Mouse (Mus musculus): ENCODE measurements at regions not wholly inside any gene's neighbourhood (a gene's known extent, or its start where the extent isn't known, plus 50 kb on each side); places are given as distances from the start of the nearest gene placed in this dataset.

DNA sequence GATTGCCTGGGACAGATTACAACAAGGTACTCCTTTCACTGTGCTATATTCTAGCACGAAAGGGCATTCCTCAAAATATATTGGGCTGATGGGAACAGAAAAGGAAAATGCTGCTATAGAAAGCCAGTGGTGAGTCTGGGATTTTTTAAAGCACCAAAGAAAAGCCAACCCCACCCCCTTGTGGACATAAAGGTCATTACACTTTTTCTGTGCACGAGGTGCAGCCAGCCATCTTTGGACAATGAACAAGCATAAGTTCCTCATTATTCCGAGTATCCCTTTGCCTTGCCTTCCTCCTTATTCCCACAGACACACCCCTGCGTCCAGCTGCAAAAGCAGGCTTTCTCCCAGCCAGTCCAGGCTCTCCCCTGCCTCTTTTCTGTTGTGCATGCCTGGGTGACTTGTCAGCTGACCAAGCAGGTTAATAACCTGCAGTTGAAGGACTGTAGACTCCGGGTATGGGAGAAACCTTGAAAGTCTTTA lies 67.7 kb upstream of the Fhl2 start:
- TF ChIP-seq POLR2A (IDR thresholded peaks at IDR 0.05; ENCODE audit: control insufficient read depth, low read depth, low read length) = no peak
- no peak for TF ChIP-seq CTCF (IDR thresholded peaks at IDR 0.05; ENCODE audit: control insufficient read depth, insufficient read depth, insufficient replicate concordance, low read depth, low read length)
- H3K4me3 ChIP-seq (ENCODE audit: control insufficient read depth, low read depth, low read length) = no peak overlapping the region
- H3K27ac ChIP-seq (ENCODE audit: control insufficient read depth, insufficient read depth, low read depth, low read length) = no peak overlapping the region
- H3K27me3 ChIP-seq (ENCODE audit: control insufficient read depth, insufficient read depth, low read length) = no peaks in the 10 kb centered on the region
- H3K4me1 ChIP-seq (ENCODE audit: control insufficient read depth, insufficient read depth, low read length) = peaks cover 2% of the 10 kb centered on the region
- H3K36me3 ChIP-seq (ENCODE audit: control insufficient read depth, insufficient read depth, low read length) = no peaks in the 10 kb centered on the region

DNA sequence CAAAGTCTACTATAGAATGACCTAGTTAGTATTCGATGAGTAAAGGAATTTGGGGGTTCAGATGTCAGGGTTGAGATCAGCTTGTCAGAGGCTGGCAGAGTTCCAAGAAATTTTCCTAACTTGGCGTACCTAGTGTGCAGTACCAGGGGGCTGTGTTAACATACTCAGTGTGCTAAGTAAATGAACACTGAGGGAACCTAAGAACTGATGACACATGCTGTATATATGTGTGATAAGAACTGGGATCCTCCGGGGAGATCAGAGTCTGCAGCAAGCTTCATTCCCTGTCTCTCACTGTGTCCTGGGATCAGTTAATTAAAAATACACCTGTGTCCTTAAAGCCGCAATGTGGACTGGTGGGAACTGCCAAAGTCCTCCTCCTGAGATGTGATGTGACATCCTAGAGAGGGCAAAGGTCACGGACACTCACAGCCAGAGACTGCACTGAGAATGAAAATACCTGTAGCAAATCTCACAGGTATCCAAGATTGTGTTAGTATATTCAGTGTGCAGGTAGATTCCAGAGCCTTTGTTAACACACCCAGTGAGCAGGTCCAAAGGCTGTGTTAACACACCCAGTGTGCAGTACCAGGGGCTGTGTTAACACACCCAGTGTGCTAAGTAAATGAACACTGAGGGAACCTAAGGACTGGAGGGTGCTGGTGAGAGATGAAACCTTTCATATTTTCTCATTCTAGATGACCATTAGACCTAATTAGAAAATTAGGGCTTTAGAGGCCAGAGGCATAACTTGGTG lies 69.1 kb upstream of the Fhl2 start:
- no peak overlapping the region for H3K27ac ChIP-seq (ENCODE audit: control insufficient read depth, insufficient read depth, low read depth, low read length)
- H3K36me3 ChIP-seq (ENCODE audit: control insufficient read depth, insufficient read depth, low read length) = no peaks in the 10 kb centered on the region
- no peak for TF ChIP-seq CTCF (IDR thresholded peaks at IDR 0.05; ENCODE audit: control insufficient read depth, insufficient read depth, insufficient replicate concordance, low read depth, low read length)
- no peak for TF ChIP-seq POLR2A (IDR thresholded peaks at IDR 0.05; ENCODE audit: control insufficient read depth, low read depth, low read length)
- H3K4me1 ChIP-seq (ENCODE audit: control insufficient read depth, insufficient read depth, low read length) = peaks cover 2% of the 10 kb centered on the region
- no peaks in the 10 kb centered on the region for H3K27me3 ChIP-seq (ENCODE audit: control insufficient read depth, insufficient read depth, low read length)
- H3K4me3 ChIP-seq (ENCODE audit: control insufficient read depth, low read depth, low read length) = no peak overlapping the region

DNA sequence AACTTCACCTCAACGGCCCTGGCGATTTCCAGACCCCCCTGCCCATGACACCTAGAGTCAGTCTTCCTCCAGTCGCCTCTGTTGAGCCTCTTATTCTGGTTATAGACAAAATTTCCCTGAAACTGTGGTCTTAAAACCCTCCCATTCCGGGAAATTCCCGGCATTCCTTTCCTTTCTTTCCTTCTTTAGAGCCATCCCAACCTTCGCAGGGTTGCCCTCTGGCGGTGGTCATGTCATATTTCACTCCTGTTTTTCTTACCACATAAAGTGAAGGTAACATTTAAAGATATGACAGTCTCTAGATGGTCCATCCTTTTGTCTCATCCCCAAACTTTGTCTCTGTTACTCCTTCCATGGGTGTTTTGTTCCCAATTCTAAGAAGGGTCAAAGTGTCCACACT lies 72.9 kb upstream of the Fhl2 start:
- Histone ChIP-seq H3K27ac (ENCODE audit: control insufficient read depth, insufficient read depth, low read depth, low read length) (no peak overlapping the region), H3K27me3 (ENCODE audit: control insufficient read depth, insufficient read depth, low read length) (no peaks in the 10 kb centered on the region), H3K4me3 (ENCODE audit: control insufficient read depth, low read depth, low read length) (no peak overlapping the region), H3K4me1 (ENCODE audit: control insufficient read depth, insufficient read depth, low read length) (peaks cover 2% of the 10 kb centered on the region), H3K36me3 (ENCODE audit: control insufficient read depth, insufficient read depth, low read length) (no peaks in the 10 kb centered on the region)
- no peak for TF ChIP-seq CTCF (IDR thresholded peaks at IDR 0.05; ENCODE audit: control insufficient read depth, insufficient read depth, insufficient replicate concordance, low read depth, low read length)

DNA sequence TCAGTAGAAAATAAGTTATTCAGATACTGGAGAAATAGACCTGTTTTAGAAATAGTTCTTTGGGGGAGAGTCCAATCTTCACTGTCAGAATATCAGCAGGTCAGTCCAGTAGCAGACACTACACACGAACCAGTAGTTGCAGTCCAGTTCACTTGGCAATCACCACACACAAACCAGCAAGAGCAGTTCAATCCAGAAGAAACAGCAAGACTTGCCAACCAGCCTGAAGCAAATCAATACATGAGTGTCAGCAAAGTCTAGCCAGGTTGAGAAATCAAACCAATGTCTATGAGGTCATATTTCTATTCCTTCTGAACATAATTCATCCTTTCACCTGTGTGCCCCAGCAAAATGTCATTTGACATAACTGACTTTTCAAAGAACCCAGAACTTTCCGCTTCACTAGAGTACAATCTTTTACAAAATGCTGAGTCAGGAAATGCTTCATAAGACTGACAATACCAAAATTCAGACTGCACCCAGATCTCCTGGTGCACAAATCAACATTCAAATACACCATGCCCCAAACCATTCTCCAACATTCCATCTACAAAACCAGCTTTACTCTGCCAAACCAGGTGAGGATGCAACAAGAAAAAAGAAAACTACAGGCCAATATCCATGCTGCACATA lies 76.6 kb upstream of the Fhl2 start:
- H3K27me3 ChIP-seq (ENCODE audit: control insufficient read depth, insufficient read depth, low read length) = no peaks in the 10 kb centered on the region
- H3K36me3 ChIP-seq (ENCODE audit: control insufficient read depth, insufficient read depth, low read length) = no peaks in the 10 kb centered on the region
- H3K4me1 ChIP-seq (ENCODE audit: control insufficient read depth, insufficient read depth, low read length) = peaks cover 2% of the 10 kb centered on the region; the same call in 1 of the 2 replicates
- H3K4me3 ChIP-seq (ENCODE audit: control insufficient read depth, low read depth, low read length) = no peak overlapping the region
- H3K27ac ChIP-seq (ENCODE audit: control insufficient read depth, insufficient read depth, low read depth, low read length) = no peak overlapping the region
- no peak for TF ChIP-seq CTCF (IDR thresholded peaks at IDR 0.05; ENCODE audit: control insufficient read depth, insufficient read depth, insufficient replicate concordance, low read depth, low read length)
- no peak for TF ChIP-seq POLR2A (IDR thresholded peaks at IDR 0.05; ENCODE audit: control insufficient read depth, low read depth, low read length)

DNA sequence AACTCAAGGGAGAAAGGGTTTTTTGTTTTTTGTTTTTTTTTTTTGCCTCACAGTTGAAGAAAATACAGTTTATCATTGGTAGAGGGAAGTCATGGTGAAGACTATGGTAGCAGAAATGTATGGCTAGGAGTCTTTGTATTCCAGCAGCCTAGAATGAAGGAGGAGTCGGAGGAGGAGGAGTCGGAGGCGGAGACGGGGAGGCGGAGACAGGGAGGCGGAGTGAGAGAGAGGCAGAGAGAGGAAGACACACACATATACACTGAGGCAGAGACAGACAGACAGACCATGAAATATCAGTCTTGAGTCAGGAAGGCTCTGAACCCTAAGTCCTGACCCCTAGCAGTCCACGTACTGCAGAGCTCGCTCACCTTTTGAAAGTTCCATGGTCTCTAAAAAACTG lies 95.0 kb upstream of the Fhl2 start:
- H3K4me3 ChIP-seq (ENCODE audit: control insufficient read depth, low read depth, low read length) = no peak overlapping the region
- no peaks in the 10 kb centered on the region for H3K4me1 ChIP-seq (ENCODE audit: control insufficient read depth, insufficient read depth, low read length)
- no peaks in the 10 kb centered on the region for H3K27me3 ChIP-seq (ENCODE audit: control insufficient read depth, insufficient read depth, low read length)
- TF ChIP-seq CTCF (IDR thresholded peaks at IDR 0.05; ENCODE audit: control insufficient read depth, insufficient read depth, insufficient replicate concordance, low read depth, low read length) = no peak
- H3K27ac ChIP-seq (ENCODE audit: control insufficient read depth, insufficient read depth, low read depth, low read length) = no peak overlapping the region
- H3K36me3 ChIP-seq (ENCODE audit: control insufficient read depth, insufficient read depth, low read length) = no peaks in the 10 kb centered on the region

DNA sequence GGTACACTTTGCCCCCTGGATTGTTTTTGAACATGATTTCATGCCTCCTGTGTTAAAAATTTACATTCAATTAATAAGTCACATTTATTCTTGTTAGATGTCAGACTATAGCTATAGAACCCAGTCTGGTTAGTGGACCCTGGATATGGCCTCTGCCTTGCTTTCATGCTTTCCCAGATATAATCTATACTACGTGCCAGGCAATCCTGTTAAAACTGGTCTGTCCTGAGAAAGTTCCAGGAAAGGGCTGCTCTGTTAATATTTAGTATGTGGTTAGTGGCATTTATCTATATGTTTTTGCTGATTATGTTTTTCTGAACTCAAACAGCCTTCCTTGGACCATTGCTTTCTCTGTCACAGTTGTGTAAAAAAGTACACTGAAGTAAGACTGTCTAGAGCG lies 95.8 kb upstream of the Fhl2 start:
- no peaks in the 10 kb centered on the region for H3K4me1 ChIP-seq (ENCODE audit: control insufficient read depth, insufficient read depth, low read length)
- no peaks in the 10 kb centered on the region for H3K27me3 ChIP-seq (ENCODE audit: control insufficient read depth, insufficient read depth, low read length)
- no peak overlapping the region for H3K4me3 ChIP-seq (ENCODE audit: control insufficient read depth, low read depth, low read length)
- no peaks in the 10 kb centered on the region for H3K36me3 ChIP-seq (ENCODE audit: control insufficient read depth, insufficient read depth, low read length)
- no peak for TF ChIP-seq CTCF (IDR thresholded peaks at IDR 0.05; ENCODE audit: control insufficient read depth, insufficient read depth, insufficient replicate concordance, low read depth, low read length)
- no peak for TF ChIP-seq POLR2A (IDR thresholded peaks at IDR 0.05; ENCODE audit: control insufficient read depth, low read depth, low read length)
- no peak overlapping the region for H3K27ac ChIP-seq (ENCODE audit: control insufficient read depth, insufficient read depth, low read depth, low read length)

DNA sequence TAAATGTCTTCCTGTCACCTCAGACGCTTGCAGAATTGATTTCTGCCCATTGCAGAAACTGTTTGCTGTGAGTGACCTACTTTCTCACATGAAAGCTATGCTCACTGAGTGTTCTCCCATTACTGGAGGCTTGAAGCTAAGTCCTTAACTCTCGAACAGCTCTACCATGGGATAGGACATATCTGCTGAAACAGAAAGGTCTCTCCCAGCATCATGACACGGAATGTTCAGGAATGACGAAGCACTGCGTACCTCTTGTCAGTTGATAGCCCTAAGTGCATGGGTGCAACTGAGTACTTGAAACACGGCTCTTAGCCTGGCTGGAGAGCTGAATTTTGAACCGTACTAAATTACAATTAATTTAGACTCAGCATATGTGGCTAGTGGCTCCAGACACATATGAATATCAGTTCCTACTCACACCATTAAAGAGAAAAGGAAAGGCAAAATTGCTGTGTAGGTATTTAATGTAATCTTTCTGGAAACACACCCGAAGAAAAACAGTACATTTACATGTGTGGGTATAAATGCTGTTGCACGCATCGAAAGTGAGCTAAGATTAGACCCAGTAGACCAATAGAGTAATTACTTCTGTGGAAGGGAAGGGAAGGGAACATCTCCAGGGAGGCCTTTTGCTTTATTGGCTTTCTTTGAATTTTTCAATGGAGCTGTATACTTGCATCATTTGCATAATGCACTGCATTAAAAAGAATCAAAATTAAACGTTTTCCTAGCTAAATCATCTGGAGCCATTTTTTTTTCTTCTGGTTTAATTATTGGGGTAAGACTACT lies 97.6 kb upstream of the Fhl2 start:
- TF ChIP-seq POLR2A (IDR thresholded peaks at IDR 0.05; ENCODE audit: control insufficient read depth, low read depth, low read length) (no peak), CTCF (IDR thresholded peaks at IDR 0.05; ENCODE audit: control insufficient read depth, insufficient read depth, insufficient replicate concordance, low read depth, low read length) (no peak)
- no peaks in the 10 kb centered on the region for H3K27me3 ChIP-seq (ENCODE audit: control insufficient read depth, insufficient read depth, low read length)
- no peak overlapping the region for H3K4me3 ChIP-seq (ENCODE audit: control insufficient read depth, low read depth, low read length)
- no peaks in the 10 kb centered on the region for H3K36me3 ChIP-seq (ENCODE audit: control insufficient read depth, insufficient read depth, low read length)
- H3K27ac ChIP-seq (ENCODE audit: control insufficient read depth, insufficient read depth, low read depth, low read length) = no peak overlapping the region
- no peaks in the 10 kb centered on the region for H3K4me1 ChIP-seq (ENCODE audit: control insufficient read depth, insufficient read depth, low read length)

All from testis, adult 2 months (tissue).